Mouse (Mus musculus): ENCODE data around the gene Cdyl2.

Cdyl2 gene

GRCm38 (mm10) chr8:116538763-116539162, 194.0 kb downstream of the Cdyl2 start:
- DNase-seq (ENCODE audit: low spot score in 2 of 2): no peak

- DNase-seq (ENCODE audit: low spot score in 2 of 2): no peak
Measured at GRCm38 (mm10) chr8:116536786-116537185, 196.0 kb downstream of the Cdyl2 start.

- DNase-seq (ENCODE audit: low spot score in 2 of 2): no peak
Measured at GRCm38 (mm10) chr8:116533081-116533480, 199.7 kb downstream of the Cdyl2 start.

- DNase-seq (ENCODE audit: low spot score in 2 of 2): no peak
Measured at GRCm38 (mm10) chr8:116528736-116529135, 204.1 kb downstream of the Cdyl2 start.

GRCm38 (mm10) chr8:116524915-116525314, 207.9 kb downstream of the Cdyl2 start:
- DNase-seq (ENCODE audit: low spot score in 2 of 2): no peak

Data from spleen, postnatal 36 days (tissue).